Mouse (Mus musculus) CH12F3 (cell line): ENCODE measurements around the gene Slc25a16.

Experiments used
- in situ Hi-C: fragments of 300-500 bp; cut with MboI; formaldehyde crosslinking; loops from 2 replicates; pipeline ENCODE4 v1.14.3; 2020; ENCODE audit warnings: low sequenced_read_pairs

Gene Slc25a16

DNA sequence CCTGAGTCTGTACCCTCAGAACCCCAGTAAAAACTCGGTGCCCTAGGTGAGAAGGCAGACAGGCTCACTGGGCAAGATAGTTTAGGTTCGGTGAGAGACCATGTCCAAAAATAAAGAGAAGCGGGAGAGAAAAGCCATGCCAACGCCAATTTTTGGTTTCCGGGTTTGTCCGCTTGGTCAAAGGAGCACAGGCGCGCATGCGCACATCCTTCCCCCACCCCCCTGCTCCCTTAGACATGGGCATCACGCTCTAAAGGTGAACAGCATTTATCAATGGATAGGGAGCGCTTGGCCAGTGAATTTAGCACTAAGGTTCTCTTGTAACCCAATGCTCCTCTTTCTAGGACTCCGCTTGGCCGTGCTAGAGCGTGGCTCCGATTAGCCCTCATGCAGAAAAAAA, 70.2 kb downstream of the Slc25a16 start:
- in situ Hi-C loops: no loop called here

DNA sequence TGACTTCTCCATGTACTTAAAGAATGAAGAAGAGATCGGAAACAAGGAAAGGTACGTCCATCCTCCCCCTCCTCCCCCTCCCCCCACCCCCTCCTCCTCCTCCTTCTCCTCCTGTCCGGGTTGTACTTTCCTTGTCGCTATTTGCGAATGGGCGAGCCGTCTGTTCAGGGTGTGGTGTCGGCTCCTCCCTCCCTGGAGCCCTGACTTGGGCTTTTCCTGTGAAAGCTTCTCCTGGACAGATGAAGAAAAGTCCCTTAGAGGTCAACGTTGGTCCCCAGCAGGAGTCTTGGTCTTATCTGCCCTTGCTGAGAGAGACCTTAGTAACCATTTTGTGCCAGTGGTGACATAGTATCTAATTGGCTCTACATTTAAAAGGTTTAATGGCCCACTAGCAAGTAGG, 73.6 kb downstream of the Slc25a16 start:
- in situ Hi-C loops: no loop called here
